In the genomic region with DNA sequence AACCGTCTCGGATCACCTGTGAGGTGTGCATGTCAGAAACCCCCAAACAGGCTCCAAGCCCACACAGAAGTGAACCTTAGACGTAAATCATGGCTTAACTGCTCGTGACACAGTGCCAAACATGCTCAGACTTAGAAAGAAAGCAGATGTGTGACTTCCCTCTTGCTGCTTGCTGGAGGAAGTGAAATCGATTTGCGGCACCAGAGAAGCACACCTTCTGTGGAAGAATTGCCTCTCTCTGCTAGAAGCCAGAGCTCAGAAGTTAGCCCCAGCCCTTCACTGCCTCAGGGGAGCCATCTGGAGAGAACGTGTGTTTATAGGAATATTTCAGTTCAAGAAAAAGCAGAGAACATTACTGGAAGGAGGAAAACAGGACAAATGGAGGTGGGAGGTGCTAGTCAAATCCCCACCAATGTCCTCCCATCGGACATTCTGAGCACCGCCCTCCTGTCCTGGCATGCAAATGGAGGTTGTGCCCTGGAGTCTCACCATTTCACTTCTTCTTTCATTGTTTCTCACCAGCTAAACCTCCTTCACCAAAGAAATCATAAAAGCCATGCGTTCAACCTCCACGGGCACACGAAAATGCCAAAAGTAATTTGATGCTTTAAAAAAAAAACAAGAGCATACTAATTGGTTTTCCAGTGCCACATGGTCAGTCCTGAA, we compare ENCODE assay signal across 11 mouse cellular contexts. TPM values are rescaled to one million over a fixed set of nuclear protein-coding genes. Genes with fewer than 3 reads are reported as not detected.
DNase-seq lines count a peak whose midpoint lies in the region; ATAC-seq lines count a peak whose summit lies in the region.
"Had no signal": no experiment of that assay in that cellular context is flagged by ENCODE, and none has a peak within 500 bp of the region (broad histone marks: within the 10 kb centered on the region; RNA-seq: fewer than 3 reads in every experiment).

No protein-coding gene starts in this region.

- H3K4me3 ChIP-seq in forebrain, embryonic 10.5 days, result no peak overlapping the region
- H3K4me3 ChIP-seq in forebrain, embryonic 14.5 days (ENCODE audit: low read depth, low read length), result no peak overlapping the region
- H3K4me3 ChIP-seq in megakaryocyte, embryonic 14.5 days (replicated peaks), result peak overlapping the region; percentile 59
- H3K4me3 ChIP-seq: embryonic facial prominence, embryonic 12.5 days had no signal

- no peak overlapping the region for H3K4me2 ChIP-seq in forebrain, embryonic 14.5 days (ENCODE audit: low read length)
- H3K4me2 ChIP-seq: embryonic facial prominence, embryonic 12.5 days had no signal

- H3K9ac ChIP-seq in forebrain, embryonic 14.5 days (ENCODE audit: low read length), result no peak overlapping the region
- H3K9ac ChIP-seq: embryonic facial prominence, embryonic 12.5 days had no signal

- H3K36me3 ChIP-seq in forebrain, embryonic 10.5 days (replicated peaks), result no peaks in the 10 kb centered on the region
- no peaks in the 10 kb centered on the region for H3K36me3 ChIP-seq in forebrain, embryonic 14.5 days (ENCODE audit: control insufficient read depth, insufficient read depth, low read length)
- H3K36me3 ChIP-seq in megakaryocyte, embryonic 14.5 days (replicated peaks; ENCODE audit: low read length), result peaks cover 10% of the 10 kb centered on the region
- H3K36me3 ChIP-seq: embryonic facial prominence, embryonic 12.5 days had no signal

- no peak overlapping the region for H3K27ac ChIP-seq in forebrain, embryonic 10.5 days
- no peak overlapping the region for H3K27ac ChIP-seq in forebrain, embryonic 14.5 days (ENCODE audit: low read depth, low read length)
- H3K27ac ChIP-seq: embryonic facial prominence, embryonic 12.5 days had no signal

- no peak for ATAC-seq in forebrain, embryonic 14.5 days
- ATAC-seq in erythroid progenitor cell, adult 5-6 weeks (replicated peaks; ENCODE audit: low FRiP score, poor library complexity, severe bottlenecking), result no peak

- no peaks in the 10 kb centered on the region for H3K27me3 ChIP-seq in forebrain, embryonic 10.5 days (ENCODE audit: poor library complexity, severe bottlenecking)
- no peaks in the 10 kb centered on the region for H3K27me3 ChIP-seq in forebrain, embryonic 14.5 days (replicated peaks; ENCODE audit: control insufficient read depth, insufficient read depth, low read length)
- no peaks in the 10 kb centered on the region for H3K27me3 ChIP-seq in megakaryocyte, embryonic 14.5 days (replicated peaks)
- H3K27me3 ChIP-seq: embryonic facial prominence, embryonic 12.5 days had no signal

- peak; percentile 12 for DNase-seq in forebrain, embryonic 10.5 days (ENCODE audit: extremely low spot score, low spot score)
- DNase-seq in forebrain, embryonic 14.5 days (ENCODE audit: low spot score), result no peak
- DNase-seq in lung, postnatal 36 days, result peak; percentile 47
- DNase-seq in lung, postnatal 14 days, result no peak
- no peak for DNase-seq in thymus, postnatal 36 days
- DNase-seq in testis, postnatal 14 days (ENCODE audit: low spot score), result no peak
- DNase-seq: kidney, adult 11 months had no signal

- WGBS in forebrain, embryonic 10.5 days, result 88% methylated on average over 12 of the region's 12 CpGs
- 81% methylated on average over 12 of the region's 12 CpGs for WGBS in forebrain, embryonic 14.5 days

- no peaks in the 10 kb centered on the region for H3K9me3 ChIP-seq in forebrain, embryonic 10.5 days
- H3K9me3 ChIP-seq in forebrain, embryonic 14.5 days (replicated peaks; ENCODE audit: control insufficient read depth, low read length), result no peaks in the 10 kb centered on the region
- no peaks in the 10 kb centered on the region for H3K9me3 ChIP-seq in megakaryocyte, embryonic 14.5 days
- H3K9me3 ChIP-seq: embryonic facial prominence, embryonic 12.5 days had no signal

- no peaks in the 10 kb centered on the region for H3K4me1 ChIP-seq in forebrain, embryonic 10.5 days
- H3K4me1 ChIP-seq in forebrain, embryonic 14.5 days (ENCODE audit: control insufficient read depth, insufficient read depth, low read length), result no peaks in the 10 kb centered on the region
- H3K4me1 ChIP-seq in megakaryocyte, embryonic 14.5 days, result peaks cover 42% of the 10 kb centered on the region
- H3K4me1 ChIP-seq: embryonic facial prominence, embryonic 12.5 days had no signal

RNA-seq across cellular contexts. Expression of gene Mpeg1, which starts 3.0 kb away (rescaled TPM):
- polyA plus RNA-seq in forebrain, embryonic 10.5 days (2016; fragmentation: Nextera tagmentation; extraction: Ambion mirVana), result 0.11 and 0.17 TPM in 2 replicates
- polyA plus RNA-seq in forebrain, embryonic 14.5 days (2014; fragmentation: Nextera tagmentation; extraction: Ambion mirVana), result 0.55 and 0.75 TPM in 2 replicates
- 6.5 TPM in 1 of 2 replicates, not detected in the other for polyA plus RNA-seq in megakaryocyte, embryonic 14.5 days (2012; ENCODE audit: insufficient read depth, low replicate concordance)
- total RNA-seq in erythroid progenitor cell, adult 5-6 weeks (2015; ENCODE audit: low replicate concordance), result 61.6 and 71.0 TPM in 2 replicates
- total RNA-seq in erythroid progenitor cell, adult 5-6 weeks (2017; ENCODE audit: low replicate concordance), result 23.0 and 36.1 TPM in 2 replicates

RNA-seq across cellular contexts. Expression of gene Pfpl, which starts 29.8 kb away (rescaled TPM):
- not detected in 2 replicates for polyA plus RNA-seq in forebrain, embryonic 10.5 days (2016; fragmentation: Nextera tagmentation; extraction: Ambion mirVana)
- not detected in 2 replicates for polyA plus RNA-seq in forebrain, embryonic 14.5 days (2014; fragmentation: Nextera tagmentation; extraction: Ambion mirVana)
- not detected in 2 replicates for polyA plus RNA-seq in megakaryocyte, embryonic 14.5 days (2012; ENCODE audit: insufficient read depth, low replicate concordance)
- not detected in 2 replicates for total RNA-seq in erythroid progenitor cell, adult 5-6 weeks (2015; ENCODE audit: low replicate concordance)
- total RNA-seq in erythroid progenitor cell, adult 5-6 weeks (2017; ENCODE audit: low replicate concordance), result not detected in 2 replicates
- total RNA-seq: heart, adult 8-10 months had no signal
- polyA plus RNA-seq: embryonic facial prominence, embryonic 12.5 days had no signal

RNA-seq across cellular contexts. Expression of gene Olfr1441, which starts 40.3 kb away (rescaled TPM):
- not detected in 2 replicates for polyA plus RNA-seq in forebrain, embryonic 10.5 days (2016; fragmentation: Nextera tagmentation; extraction: Ambion mirVana)
- not detected in 2 replicates for polyA plus RNA-seq in forebrain, embryonic 14.5 days (2014; fragmentation: Nextera tagmentation; extraction: Ambion mirVana)
- polyA plus RNA-seq in megakaryocyte, embryonic 14.5 days (2012; ENCODE audit: insufficient read depth, low replicate concordance), result not detected in 2 replicates
- total RNA-seq in erythroid progenitor cell, adult 5-6 weeks (2015; ENCODE audit: low replicate concordance), result not detected in 2 replicates
- total RNA-seq in erythroid progenitor cell, adult 5-6 weeks (2017; ENCODE audit: low replicate concordance), result not detected in 2 replicates
- total RNA-seq: heart, adult 8-10 months had no signal
- polyA plus RNA-seq: embryonic facial prominence, embryonic 12.5 days had no signal

RNA-seq across cellular contexts. Expression of gene Dtx4, which starts 43.7 kb away (rescaled TPM):
- 31.7 and 34.3 TPM in 2 replicates for polyA plus RNA-seq in forebrain, embryonic 10.5 days (2016; fragmentation: Nextera tagmentation; extraction: Ambion mirVana)
- polyA plus RNA-seq in forebrain, embryonic 14.5 days (2014; fragmentation: Nextera tagmentation; extraction: Ambion mirVana), result 15.3 and 18.2 TPM in 2 replicates
- polyA plus RNA-seq in megakaryocyte, embryonic 14.5 days (2012; ENCODE audit: insufficient read depth, low replicate concordance), result 1.9 and 2.5 TPM in 2 replicates
- total RNA-seq in erythroid progenitor cell, adult 5-6 weeks (2015; ENCODE audit: low replicate concordance), result 5.8 and 7.1 TPM in 2 replicates
- 1.2 and 2.6 TPM in 2 replicates for total RNA-seq in erythroid progenitor cell, adult 5-6 weeks (2017; ENCODE audit: low replicate concordance)

Comparison
In these comparisons a context has a peak if more than half of its experiments do, and no peak if none do; other contexts are left out.
1. DNase-seq: peak in forebrain, embryonic 10.5 days (single experiment) and lung, postnatal 36 days (single experiment); none in forebrain, embryonic 14.5 days (single experiment), lung, postnatal 14 days (single experiment), thymus, postnatal 36 days (0 of 2) and testis, postnatal 14 days (single experiment).